Mouse (Mus musculus): ENCODE data around the gene C1qtnf9.

Gene C1qtnf9

DNA sequence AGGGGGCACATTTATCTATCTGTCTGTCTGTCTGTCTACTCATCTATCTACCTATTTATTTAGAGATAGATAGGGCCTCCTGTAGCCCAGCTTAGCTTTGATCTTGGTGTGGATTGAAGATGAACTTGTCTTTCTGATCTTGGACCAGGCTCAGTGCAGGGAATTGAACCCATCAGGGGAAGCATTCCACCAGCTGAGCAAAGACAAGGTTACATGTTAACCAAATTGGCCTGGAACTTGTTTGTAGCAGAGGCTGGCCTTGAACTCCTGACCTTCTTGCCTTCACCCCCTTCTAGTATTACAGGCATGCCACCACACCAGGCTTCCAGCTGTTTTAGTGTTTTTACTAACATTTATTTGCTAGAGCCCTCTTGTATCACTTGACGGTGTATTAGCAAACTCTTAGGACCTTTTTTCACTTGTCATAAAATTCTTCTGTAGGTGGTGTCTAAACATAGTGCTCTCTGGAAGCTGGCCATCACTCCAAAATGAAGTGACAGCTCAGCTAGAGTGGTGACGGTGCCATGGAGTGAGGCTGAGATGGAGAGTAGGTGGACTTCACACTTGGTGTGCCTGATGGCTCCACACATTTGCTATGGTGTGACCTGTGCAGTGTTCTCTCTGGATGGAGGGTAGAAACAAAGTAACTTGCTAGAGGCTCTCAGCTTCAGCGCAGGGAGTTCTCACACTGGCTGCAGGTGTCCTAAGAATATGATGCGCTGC lies 28.8 kb downstream of the C1qtnf9 start:
- no peak for DNase-seq

- no peak for DNase-seq
Observed at GRCm38 (mm10) chr14:60797596-60797995, 29.7 kb downstream of the C1qtnf9 start.

DNA sequence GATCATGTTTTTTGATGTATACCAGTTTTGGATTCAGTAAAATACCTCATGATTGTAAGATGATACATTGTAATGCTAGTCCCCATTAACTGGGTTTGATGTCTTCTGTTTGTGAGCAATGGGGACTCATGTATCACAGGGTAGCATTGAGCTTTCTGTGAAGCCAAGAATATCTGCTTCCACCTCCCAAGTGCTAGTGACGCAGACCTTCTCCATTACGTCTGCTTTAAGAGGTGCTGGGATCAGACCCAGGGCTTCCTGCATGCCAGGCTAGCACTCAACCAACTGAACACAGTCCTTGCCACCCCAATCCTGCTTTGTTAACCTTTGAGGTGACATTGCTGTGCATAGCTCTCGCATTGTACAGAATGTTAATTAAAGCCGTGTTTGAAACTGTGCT lies 30.8 kb downstream of the C1qtnf9 start:
- no peak for DNase-seq

- DNase-seq, result no peak
Observed at GRCm38 (mm10) chr14:60799762-60800728, 32.1 kb downstream of the C1qtnf9 start.

DNA sequence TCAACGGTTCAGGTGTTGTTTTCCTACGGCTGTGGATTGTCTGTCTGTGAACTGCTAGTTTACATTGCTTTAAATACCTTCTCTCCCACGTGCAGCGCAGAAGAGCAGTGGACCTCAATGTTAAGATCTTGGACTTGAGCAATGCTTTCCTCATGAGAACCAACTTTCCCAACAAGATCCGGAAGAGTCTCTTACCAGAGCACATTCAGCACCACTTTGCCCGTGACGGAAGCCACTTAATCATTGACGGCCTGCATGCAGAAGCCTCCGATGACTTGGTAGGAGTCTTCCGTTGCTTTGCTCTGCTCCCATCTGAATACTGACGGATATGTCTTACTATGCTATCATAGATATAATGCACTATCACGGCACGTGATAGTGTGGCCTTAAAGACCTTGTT lies 34.1 kb downstream of the C1qtnf9 start:
- DNase-seq, result no peak

DNA sequence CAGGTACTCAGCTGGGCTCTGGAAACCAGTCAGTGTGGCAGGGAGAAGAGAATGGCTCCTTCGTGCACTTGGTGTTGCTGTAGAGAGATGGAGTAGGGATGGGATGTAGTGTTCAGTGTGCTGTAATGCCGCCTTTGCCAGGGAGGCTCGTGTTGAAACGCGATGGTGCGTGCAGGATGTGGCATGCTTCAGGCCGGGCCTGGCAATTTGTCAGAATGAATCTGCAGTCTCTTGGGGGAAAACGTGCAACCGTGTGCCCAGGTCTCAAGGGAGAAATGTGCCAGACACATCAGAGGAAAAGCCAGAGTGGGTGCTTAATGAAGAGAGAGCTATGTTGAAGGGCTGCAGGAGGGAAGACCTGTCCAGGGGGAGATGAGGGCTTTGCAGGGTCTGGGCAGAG lies 37.0 kb downstream of the C1qtnf9 start:
- DNase-seq, result no peak

DNA sequence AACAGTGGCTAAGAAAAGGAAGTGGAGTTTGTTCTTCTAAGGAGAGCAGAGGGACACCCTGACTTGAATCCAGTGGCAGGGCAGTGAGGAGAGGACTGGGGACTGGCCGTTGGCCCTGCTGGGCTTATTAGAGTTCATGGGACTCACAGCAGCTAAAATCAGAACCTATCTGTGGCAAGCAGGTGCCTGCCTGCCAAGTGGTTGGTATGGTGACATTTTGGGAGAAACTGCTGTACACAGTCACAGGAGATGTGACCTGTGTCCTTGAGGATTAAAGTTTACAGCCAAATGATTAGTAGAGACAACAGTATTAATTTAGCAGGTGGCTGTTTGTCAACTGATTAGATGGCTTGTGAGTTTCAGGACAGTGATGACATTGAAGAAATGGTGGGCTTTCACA lies 37.9 kb downstream of the C1qtnf9 start:
- DNase-seq, result no peak

DNA sequence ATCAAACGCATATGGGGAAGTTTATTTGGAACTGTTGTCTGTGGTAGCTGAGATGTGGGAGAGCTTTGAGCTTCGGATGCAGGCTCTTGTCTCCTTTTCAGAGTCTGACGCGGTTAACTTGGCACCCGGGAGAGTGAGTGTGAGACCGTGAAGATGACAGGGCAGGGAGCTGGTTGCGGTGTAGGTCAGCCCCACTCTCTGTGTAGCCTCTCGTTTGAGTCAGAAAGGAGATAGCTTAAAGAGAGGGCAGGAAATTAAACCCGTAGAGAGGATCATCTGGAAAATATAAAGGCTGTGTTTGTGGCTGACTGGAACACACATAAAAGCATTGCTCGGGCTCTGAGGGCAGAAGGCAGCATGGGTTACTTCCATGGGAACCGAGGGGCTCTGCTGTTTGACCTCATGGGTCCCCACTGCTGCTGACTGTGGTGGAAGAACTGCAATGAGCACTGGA lies 39.0 kb downstream of the C1qtnf9 start:
- DNase-seq, result no peak

DNA sequence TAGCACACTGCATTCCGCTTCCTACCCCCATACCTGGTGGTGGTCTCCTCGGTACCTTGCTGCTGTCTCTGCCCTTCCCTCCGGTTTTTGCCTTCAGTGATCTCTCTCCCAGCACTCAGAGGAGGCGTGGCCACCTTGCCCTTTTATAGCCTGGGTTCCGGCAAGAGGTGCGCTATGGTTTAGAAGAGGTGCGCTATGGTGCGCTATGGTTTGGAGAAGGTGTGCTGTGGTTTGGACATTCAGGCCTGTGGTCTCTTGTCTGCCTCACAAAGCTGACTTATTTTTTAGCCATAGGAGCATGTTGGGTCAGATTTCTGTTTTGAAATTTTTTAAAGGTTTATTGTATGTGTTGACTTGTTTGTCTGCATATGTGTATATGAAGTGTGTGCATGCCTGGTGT lies 41.9 kb downstream of the C1qtnf9 start:
- DNase-seq, result no peak

DNA sequence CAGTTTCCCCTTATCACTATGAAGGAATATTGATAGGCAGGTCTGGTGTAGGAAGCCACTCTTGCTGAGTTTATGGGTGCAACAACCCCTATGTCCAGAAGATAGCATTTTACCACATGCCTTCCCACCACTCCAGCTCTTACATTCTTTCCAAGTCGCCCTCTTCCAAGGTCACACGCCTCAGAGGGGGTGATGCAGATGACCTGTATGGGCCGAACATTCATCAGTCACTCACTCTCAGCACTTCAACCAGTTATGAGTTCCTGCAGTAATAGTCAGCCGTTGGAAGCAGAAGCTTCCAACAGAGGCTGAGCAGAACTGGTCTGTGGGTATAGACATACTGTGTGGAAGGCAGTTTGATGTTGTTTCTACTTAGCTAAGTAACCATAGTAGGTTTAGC lies 43.6 kb downstream of the C1qtnf9 start:
- DNase-seq, result no peak

DNA sequence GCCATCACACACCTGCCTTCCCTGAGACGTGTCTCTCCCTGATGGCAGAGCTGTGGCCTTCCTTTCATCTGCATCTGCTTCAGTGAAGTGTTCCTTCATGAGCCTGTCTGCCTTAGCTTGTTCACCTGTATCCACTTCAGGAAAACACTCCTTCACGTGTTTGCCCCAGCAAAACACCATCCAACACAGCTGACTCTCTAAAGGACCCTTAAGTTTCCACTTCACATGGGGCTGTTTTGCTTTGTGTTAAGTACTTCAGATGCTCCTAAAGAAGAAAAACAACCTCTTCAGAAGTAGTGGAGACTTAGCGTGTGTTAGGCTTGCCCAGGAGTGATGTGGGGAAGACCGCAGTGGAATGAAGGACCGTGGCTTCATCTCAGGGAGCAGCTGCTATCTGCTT lies 47.2 kb downstream of the C1qtnf9 start:
- DNase-seq, result no peak

GRCm38 (mm10) chr14:60818045-60818444 lies 50.1 kb downstream of the C1qtnf9 start:
- no peak for DNase-seq

- no peak for DNase-seq
Observed at GRCm38 (mm10) chr14:60830096-60830495, 62.2 kb downstream of the C1qtnf9 start.

All from right cerebral cortex, postnatal 25 days (tissue).